Mouse (Mus musculus) ES-E14 (cell line): ENCODE measurements at regions not wholly inside any gene's neighbourhood (a gene's known extent, or its start where the extent isn't known, plus 50 kb on each side); places are given as distances from the start of the nearest gene placed in this dataset.

Source experiments
- DNase-seq: peaks from one replicate; pipeline ENCODE4 v3.0.0-alpha.2; 2013; ENCODE audit warnings: low read depth, low spot score
- H3K27ac ChIP-seq: 2 replicates; pipeline ENCODE4 v1.5.1; 2012; ENCODE audit warnings: low read depth, mild to moderate bottlenecking, low read length, moderate library complexity, mixed read lengths; ENCODE audit not compliant: poor library complexity, insufficient read depth, severe bottlenecking
- H3K36me3 ChIP-seq: 2 replicates; pipeline ENCODE4 v1.6.1; 2012; ENCODE audit warnings: mild to moderate bottlenecking, low read length, moderate library complexity, mixed read lengths; ENCODE audit not compliant: control insufficient read depth, poor library complexity, insufficient read depth, severe bottlenecking
- H3K4me1 ChIP-seq, 2 experiments: fragments of 150-350 bp in 1 of 2; sonication (generic) in 1 of 2; 2 replicates each; pipeline ENCODE4 v1.6.1; 2012; ENCODE audit warnings: low read length in 2 of 2, mild to moderate bottlenecking in 1 of 2, mixed read lengths in 1 of 2; ENCODE audit not compliant: control insufficient read depth in 2 of 2, insufficient read depth in 2 of 2, poor library complexity in 1 of 2
- H3K4me3 ChIP-seq, 2 experiments: fragments of 150-350 bp in 1 of 2; sonication (generic) in 1 of 2; 2 replicates each; pipeline ENCODE4 v1.5.1; 2012; ENCODE audit warnings: low read length in 2 of 2, low read depth in 1 of 2, mild to moderate bottlenecking in 1 of 2, mixed read lengths in 1 of 2; ENCODE audit not compliant: insufficient read depth in 1 of 2, poor library complexity in 1 of 2, severe bottlenecking in 1 of 2
- H3K9ac ChIP-seq: 2 replicates; pipeline ENCODE4 v1.6.1; 2012; ENCODE audit warnings: low read depth, mild to moderate bottlenecking, low read length, mixed read lengths; ENCODE audit not compliant: poor library complexity, insufficient read depth, severe bottlenecking
- H3K9me3 ChIP-seq: fragments of 150-350 bp; sonication (generic); 2 replicates; pipeline ENCODE4 v1.6.1; 2012; ENCODE audit warnings: low read depth, mild to moderate bottlenecking, low read length; ENCODE audit not compliant: control insufficient read depth, insufficient read depth
- CHD2 ChIP-seq: IDR thresholded peaks from 2 replicates; pipeline ENCODE4 v1.6.1; 2014; ENCODE audit warnings: mild to moderate bottlenecking, low read depth, low read length, inconsistent platforms
- HCFC1 ChIP-seq: IDR thresholded peaks from 2 replicates; pipeline ENCODE4 v1.6.1; 2012; ENCODE audit warnings: low read length, inconsistent platforms, borderline replicate concordance; ENCODE audit not compliant: insufficient read depth
- MAFK ChIP-seq: IDR thresholded peaks from 2 replicates; pipeline ENCODE4 v1.6.1; 2014; ENCODE audit warnings: mild to moderate bottlenecking, low read depth, low read length, inconsistent platforms; ENCODE audit not compliant: insufficient read depth
- ZC3H11A ChIP-seq: IDR thresholded peaks from 2 replicates; pipeline ENCODE4 v1.6.1; 2012; ENCODE audit warnings: low read depth, mild to moderate bottlenecking, inconsistent platforms, low read length, borderline replicate concordance
- ZNF384 ChIP-seq: IDR thresholded peaks from 2 replicates; pipeline ENCODE4 v1.6.1; 2012; ENCODE audit warnings: low read depth, low read length, inconsistent platforms
- in situ Hi-C, 2 experiments: fragments of 600-800 bp; cut with MboI; formaldehyde crosslinking; loops; one replicate each; pipeline ENCODE4 v1.15.1; 2025; ENCODE audit warnings: low sequenced_read_pairs in 2 of 2, inconsistent platforms in 1 of 2; ENCODE audit not compliant: unreplicated experiment in 2 of 2

DNA sequence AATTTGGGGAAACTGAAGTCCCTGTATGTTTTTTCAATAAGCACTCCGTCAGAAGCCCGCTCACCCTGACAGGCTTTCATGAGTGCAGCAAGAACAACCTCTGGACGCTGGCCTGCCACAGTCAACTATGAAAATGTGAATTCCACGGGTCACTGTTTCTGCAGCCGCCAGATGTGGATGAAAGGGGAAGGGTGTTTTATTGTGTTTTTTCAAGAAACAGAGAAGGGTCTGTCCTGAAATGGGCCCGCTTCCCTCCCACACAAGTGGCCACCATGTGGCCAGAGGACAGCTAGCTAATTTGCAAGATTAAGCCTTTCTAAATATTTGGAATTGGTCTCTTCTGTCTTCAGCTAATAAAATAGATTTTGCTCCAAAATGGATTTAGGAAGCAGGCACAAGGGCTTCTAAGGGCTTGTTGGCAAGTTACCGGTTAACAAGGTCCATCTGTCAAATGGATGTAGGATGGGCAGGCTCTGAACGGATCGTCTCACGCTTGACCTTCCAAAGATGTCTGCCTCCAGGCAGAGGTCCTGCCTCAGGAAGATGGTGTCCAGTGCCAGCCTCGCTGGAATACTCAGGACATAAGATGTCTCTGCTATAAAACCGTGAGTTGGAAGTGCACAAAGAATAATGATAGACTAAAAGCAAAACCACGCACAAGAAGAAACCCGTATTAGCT lies 249.8 kb downstream of the Plpp3 start:
- no peak for DNase-seq
- no peak overlapping the region for H3K27ac ChIP-seq
- TF ChIP-seq ZC3H11A (no peak), MAFK (no peak), CHD2 (no peak), ZNF384 (no peak), HCFC1 (no peak)
- no peak overlapping the region for H3K9ac ChIP-seq
- no peaks in the 10 kb centered on the region for H3K4me1 ChIP-seq
- H3K36me3 ChIP-seq = no peaks in the 10 kb centered on the region
- no peaks in the 10 kb centered on the region for H3K9me3 ChIP-seq
- in situ Hi-C loops = no loop called here
- H3K4me3 ChIP-seq = no peak overlapping the region

DNA sequence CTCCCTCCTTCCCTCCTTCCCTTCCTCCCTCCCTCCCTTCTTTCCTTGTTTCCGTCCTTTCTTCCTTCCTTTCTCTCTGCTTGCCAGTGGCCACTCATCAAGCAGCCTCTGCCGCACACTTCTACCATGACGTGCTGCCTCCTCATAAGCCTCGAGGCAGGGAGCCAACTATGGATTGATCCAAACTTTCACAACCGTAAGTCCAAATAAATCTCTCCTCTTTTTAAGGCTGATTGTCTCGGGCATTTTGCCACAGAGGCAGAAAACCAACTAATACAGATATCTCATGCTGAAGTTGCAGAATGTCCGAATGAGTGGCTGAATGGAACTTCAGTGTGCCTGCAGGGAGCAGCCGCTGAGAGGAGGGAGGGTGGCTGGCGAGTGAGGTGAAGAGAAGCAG lies 251.7 kb downstream of the Plpp3 start:
- Histone ChIP-seq H3K4me1 (no peaks in the 10 kb centered on the region), H3K27ac (no peak overlapping the region), H3K4me3 (no peak overlapping the region), H3K9me3 (no peaks in the 10 kb centered on the region), H3K36me3 (no peaks in the 10 kb centered on the region), H3K9ac (no peak overlapping the region)
- in situ Hi-C loops = no loop called here
- no peak for DNase-seq
- TF ChIP-seq CHD2 (no peak), ZNF384 (no peak), MAFK (no peak), ZC3H11A (no peak), HCFC1 (no peak)

DNA sequence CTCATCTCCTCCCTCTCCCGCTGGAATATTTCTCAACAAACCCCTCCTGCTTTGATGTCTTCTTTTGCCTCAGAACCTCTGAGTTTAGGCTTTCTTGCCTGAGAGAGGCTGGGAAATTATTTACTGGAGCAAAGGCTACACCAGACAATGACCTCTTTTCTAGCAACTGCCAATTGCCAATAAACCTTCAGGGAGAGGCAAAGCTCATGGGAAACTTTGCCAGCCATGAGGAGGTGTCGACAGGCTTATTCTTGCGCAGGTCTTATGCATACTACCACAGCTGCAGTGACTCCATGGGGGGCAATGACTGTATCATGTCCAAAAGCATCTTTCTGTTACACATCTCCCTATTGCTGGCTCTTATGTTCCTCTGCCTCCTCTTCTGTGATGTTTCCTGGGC lies 260.0 kb downstream of the Plpp3 start:
- Histone ChIP-seq H3K36me3 (no peaks in the 10 kb centered on the region), H3K9me3 (no peaks in the 10 kb centered on the region), H3K4me3 (no peak overlapping the region), H3K4me1 (no peaks in the 10 kb centered on the region), H3K27ac (no peak overlapping the region), H3K9ac (no peak overlapping the region)
- DNase-seq = no peak
- in situ Hi-C loops = no loop called here
- no peak for TF ChIP-seq ZNF384

DNA sequence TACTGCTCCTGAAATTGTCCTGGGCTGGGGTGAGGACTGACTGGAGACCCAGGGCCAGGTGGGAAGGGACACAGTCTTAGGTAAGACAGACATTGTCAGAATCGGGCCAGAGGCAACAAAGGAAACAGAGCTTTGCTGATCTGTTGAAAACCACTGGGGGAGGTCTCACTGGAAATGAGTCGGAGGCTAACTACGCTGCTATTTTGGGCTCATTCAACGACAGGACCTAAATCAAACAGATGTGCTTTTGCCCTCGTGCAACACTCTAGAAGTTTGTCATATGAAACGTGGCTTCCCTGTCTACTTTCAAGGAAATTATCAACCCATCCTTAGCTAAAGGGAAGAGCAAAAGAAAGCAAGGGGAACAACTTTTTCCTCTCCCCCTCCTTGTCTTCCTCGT lies 265.3 kb downstream of the Plpp3 start:
- no peak overlapping the region for H3K9ac ChIP-seq
- peaks cover 0 to 3% of the 10 kb centered on the region in 2 experiments; a peak in 2 of 4 replicates for H3K4me1 ChIP-seq
- no peak overlapping the region for H3K27ac ChIP-seq
- TF ChIP-seq ZNF384 = no peak
- TF ChIP-seq HCFC1 = no peak
- no peak for TF ChIP-seq ZC3H11A
- no peak for TF ChIP-seq MAFK
- no peak for TF ChIP-seq CHD2
- no peaks in the 10 kb centered on the region for H3K9me3 ChIP-seq
- no peaks in the 10 kb centered on the region for H3K36me3 ChIP-seq
- H3K4me3 ChIP-seq = no peak overlapping the region
- in situ Hi-C loops = no loop called here
- no peak for DNase-seq

DNA sequence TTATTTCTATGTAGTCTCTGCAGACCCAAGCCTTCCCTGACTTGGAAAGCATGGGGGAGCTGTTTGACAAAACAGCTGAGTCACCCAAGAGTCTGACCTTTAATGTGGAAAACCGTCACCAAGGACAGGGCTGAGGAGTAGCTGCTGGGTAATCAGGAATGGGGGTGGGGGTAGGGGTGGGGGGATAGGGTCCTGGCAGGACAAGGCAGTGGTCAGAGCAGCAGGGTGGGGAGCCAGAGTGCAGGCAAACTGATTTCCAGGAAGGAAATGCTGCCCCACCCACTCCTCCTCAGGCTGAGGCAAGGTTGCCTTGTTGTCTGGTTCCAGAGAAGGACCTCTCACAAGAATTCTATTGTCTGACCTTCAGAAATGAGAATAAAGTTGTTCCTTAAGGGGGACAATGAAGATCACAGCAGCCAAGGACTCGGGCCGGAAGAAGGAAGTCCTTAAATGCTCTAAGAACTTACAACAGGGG lies 266.6 kb downstream of the Plpp3 start:
- Histone ChIP-seq H3K9me3 (no peaks in the 10 kb centered on the region), H3K27ac (peak overlapping the region; percentile 54), H3K9ac (no peak overlapping the region), H3K36me3 (no peaks in the 10 kb centered on the region), H3K4me3 (no peak overlapping the region), H3K4me1 (peaks cover 0 to 3% of the 10 kb centered on the region in 2 experiments; a peak in 2 of 4 replicates)
- in situ Hi-C loops = no loop called here
- no peak for TF ChIP-seq HCFC1
- TF ChIP-seq MAFK = peak; percentile 77
- no peak for TF ChIP-seq ZC3H11A
- peak; percentile 24 for DNase-seq
